Mouse (Mus musculus) stomach, embryonic 16.5 days (tissue): ENCODE measurements around the gene Hsd3b4. TPM values are rescaled to one million over a fixed set of nuclear protein-coding genes. Genes with fewer than 3 reads are reported as not detected.
"Not testable (repeated sequence)": the region's sequence is repeated elsewhere in the genome, so short reads cannot be mapped to it uniquely, and the experiment has no call there.

Experiments used
- ATAC-seq: fragments of 200-750 bp; cut with Nextera tagmentation; 2 replicates; pipeline ENCODE4 v1.8.0; 2017; ENCODE audit warnings: moderate number of reproducible peaks, moderate TSS enrichment; ENCODE audit not compliant: insufficient read depth, low FRiP score
- H3K27ac ChIP-seq: fragments of 300-500 bp; sonication (generic); 2 replicates; pipeline ENCODE4 v1.5.1; 2014; ENCODE audit warnings: low read length
- H3K27me3 ChIP-seq: fragments of 300-500 bp; sonication (generic); 2 replicates; pipeline ENCODE4 v1.6.1; 2014; ENCODE audit warnings: low read length, control low read depth, mixed read lengths; ENCODE audit not compliant: control insufficient read depth, insufficient read depth
- H3K36me3 ChIP-seq: fragments of 300-500 bp; sonication (generic); 2 replicates; pipeline ENCODE4 v1.6.1; 2014; ENCODE audit warnings: low read length; ENCODE audit not compliant: control insufficient read depth, insufficient read depth
- H3K4me1 ChIP-seq: fragments of 300-500 bp; sonication (generic); 2 replicates; pipeline ENCODE4 v1.6.1; 2014; ENCODE audit warnings: low read length, control low read depth, mixed read lengths; ENCODE audit not compliant: control insufficient read depth, insufficient read depth
- H3K4me2 ChIP-seq: fragments of 300-500 bp; sonication (generic); 2 replicates; pipeline ENCODE4 v1.6.1; 2014; ENCODE audit warnings: low read depth, low read length, mixed read lengths
- H3K4me3 ChIP-seq: fragments of 300-500 bp; sonication (generic); replicated peaks from 2 replicates; pipeline ENCODE4 v1.5.1; 2014; ENCODE audit warnings: mild to moderate bottlenecking, low read length
- H3K9ac ChIP-seq: fragments of 300-500 bp; sonication (generic); 2 replicates; pipeline ENCODE4 v1.6.1; 2014; ENCODE audit warnings: low read length
- H3K9me3 ChIP-seq: fragments of 300-500 bp; sonication (generic); replicated peaks from 2 replicates; pipeline ENCODE4 v1.6.1; 2016; ENCODE audit warnings: low read length, control low read depth; ENCODE audit not compliant: control insufficient read depth
- WGBS: fragments of 180-500 bp; shearing (Covaris S2); extraction: QIAGEN DNeasy Blood & Tissue Kit; methylation state at CpG from one replicate; pipeline ENCODE4 v1.1.7; 2014; 5-methylcytosine and 5-hydroxymethylcytosine counted together
- polyA plus RNA-seq: library from polyadenylated mRNA; unstranded; fragments of >200 nt; fragmentation: Nextera tagmentation; extraction: Ambion mirVana; gene quantifications from 2 replicates; pipeline ENCODE4 v1.2.1, GENCODE M21; 2015

Gene Hsd3b4
- polyA plus RNA-seq = not detected in 2 replicates

DNA sequence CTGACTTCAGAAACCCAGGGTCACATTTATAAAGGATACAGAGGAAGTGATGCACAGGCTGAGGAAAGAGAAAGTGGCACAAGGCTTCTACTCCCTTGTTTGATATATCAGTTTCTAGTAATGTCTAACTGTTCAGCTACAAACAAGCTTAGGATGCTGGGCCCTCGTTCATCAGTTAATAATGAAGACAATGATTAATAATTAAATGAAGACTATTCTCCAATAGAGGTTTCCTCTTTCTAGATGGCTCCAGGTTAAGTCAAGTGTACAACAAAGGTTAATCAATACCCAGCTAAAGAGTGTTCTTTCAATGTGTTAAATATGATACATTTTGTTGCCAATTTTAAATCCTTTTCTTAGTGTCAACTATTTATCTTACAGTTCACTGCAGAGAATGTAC is at the start of gene Hsd3b4:
TSS of gene Hsd3b4 (minus strand) at position 101 of the 400 bp plus-strand sequence.
- not testable (repeated sequence) for H3K36me3 ChIP-seq, H3K27me3 ChIP-seq, H3K9me3 ChIP-seq, H3K4me2 ChIP-seq, H3K27ac ChIP-seq, ATAC-seq, H3K9ac ChIP-seq, H3K4me1 ChIP-seq, H3K4me3 ChIP-seq
- no CpG with 5 or more reads among the region's 1 CpGs for WGBS

DNA sequence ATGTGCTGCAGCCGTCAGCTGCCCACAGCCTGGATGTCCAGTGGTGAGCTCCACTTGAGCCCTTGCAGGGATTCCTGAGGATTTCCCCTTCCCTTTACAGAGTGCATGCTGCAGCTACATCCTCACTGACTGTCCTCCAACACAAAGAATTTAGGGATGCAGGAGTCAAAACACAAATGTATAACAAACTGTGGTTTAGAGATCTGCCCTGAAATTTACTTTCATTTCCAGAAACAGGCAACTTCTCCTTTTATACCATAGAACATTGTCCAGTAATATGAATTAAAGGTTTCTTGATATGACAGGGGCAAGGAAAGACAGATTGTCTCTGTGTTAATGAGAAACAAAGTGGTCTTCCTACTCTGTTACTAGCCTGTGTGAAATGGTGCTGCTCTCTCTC is 40.5 kb upstream of the Hsd3b4 start:
- H3K9me3 ChIP-seq, H3K36me3 ChIP-seq, H3K4me1 ChIP-seq, H3K4me2 ChIP-seq, H3K27me3 ChIP-seq, H3K9ac ChIP-seq, H3K4me3 ChIP-seq, H3K27ac ChIP-seq, ATAC-seq: not testable (repeated sequence)
- whole genome bisulfite sequencing = no CpG with 5 or more reads among the region's 1 CpGs

DNA sequence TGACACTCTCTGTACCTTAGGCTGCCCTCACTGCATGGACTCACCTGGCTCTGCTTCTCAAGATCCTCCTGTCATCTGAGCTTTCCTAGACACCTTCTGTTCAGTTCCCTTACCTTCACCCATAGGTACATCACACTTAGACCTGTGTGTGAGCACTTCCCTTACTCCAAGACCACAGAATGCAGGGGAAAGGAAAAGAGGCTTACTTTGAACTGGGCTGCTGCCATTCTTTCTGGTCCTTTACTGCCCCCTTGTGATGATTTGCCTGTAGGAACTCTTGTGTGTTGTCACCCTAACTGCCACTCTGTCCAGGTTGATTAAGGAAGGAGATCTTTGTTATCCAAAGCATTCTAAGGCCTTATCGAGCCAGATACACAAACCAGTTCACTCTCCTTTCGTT is 39.9 kb upstream of the Hsd3b4 start:
- not testable (repeated sequence) for H3K27me3 ChIP-seq, H3K9me3 ChIP-seq, H3K4me2 ChIP-seq, ATAC-seq, H3K4me3 ChIP-seq, H3K4me1 ChIP-seq, H3K27ac ChIP-seq, H3K9ac ChIP-seq, H3K36me3 ChIP-seq
- WGBS = no CpG with 5 or more reads among the region's 2 CpGs

DNA sequence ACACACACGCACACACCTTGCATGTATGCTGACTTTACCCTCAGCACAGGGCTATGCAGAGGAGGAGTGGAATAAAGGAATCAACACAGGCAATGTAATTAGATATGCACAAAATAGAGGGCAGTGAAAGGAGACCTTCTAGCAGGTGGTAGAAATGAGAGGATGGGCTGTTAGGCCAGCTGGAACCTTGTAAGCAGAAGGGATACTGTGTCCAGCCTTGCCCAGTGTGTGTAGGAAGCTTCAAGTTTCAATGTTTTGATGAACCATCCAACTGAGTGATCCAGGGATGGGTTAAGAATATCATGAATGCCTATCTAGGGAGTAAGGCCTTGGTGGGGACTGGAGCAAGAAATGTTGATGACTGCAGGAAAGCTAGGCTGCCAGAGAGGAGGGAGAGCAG is 38.2 kb upstream of the Hsd3b4 start:
- WGBS = 67% methylated on average over 1 of the region's 1 CpGs
- H3K4me2 ChIP-seq, H3K4me3 ChIP-seq, H3K27me3 ChIP-seq, H3K9me3 ChIP-seq, H3K36me3 ChIP-seq, H3K27ac ChIP-seq, ATAC-seq, H3K9ac ChIP-seq, H3K4me1 ChIP-seq: not testable (repeated sequence)

DNA sequence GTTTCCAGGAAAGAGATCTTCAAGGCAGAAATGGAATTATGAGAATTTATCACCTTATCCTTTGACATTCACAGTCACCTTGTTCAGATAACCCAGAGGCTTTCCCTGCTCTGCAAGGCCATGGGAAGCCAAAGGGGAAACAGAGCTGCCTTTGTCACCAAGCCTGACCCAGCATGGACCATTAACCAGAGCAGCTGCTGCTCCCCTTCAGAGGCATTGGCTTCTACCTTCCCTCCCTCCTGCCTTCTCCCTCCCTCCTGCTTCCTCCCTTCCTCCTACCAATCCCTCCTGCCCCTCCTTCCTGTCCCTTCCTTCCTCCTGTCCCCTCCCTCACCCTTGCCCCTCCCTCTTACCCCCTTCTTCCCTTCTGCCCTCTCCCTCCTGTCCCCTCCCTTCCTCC is 37.3 kb upstream of the Hsd3b4 start:
- H3K9me3 ChIP-seq = not testable (repeated sequence)

DNA sequence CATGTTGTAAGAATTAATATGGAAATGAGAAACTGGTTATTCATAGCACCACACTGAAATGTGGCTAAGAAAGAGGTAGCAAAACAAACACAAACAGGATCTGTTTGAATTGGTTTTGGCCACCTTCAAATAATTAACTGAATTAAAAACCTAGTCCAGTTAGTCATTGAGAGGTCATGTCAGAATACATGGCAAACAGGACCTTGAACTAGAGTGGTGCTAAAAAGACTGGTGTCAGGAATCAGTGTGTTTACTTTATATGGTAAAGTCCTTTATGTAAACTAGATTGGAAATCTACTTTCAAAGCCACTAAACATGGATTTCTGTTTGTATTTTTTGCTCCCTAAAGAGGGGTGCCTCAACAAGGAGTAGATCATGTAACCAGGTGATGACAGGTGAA is 14.7 kb upstream of the Hsd3b4 start:
- H3K4me2 ChIP-seq, H3K4me1 ChIP-seq, H3K27ac ChIP-seq, ATAC-seq, H3K9me3 ChIP-seq, H3K4me3 ChIP-seq, H3K9ac ChIP-seq, H3K36me3 ChIP-seq, H3K27me3 ChIP-seq: not testable (repeated sequence)

More for the DNA sequence above, 37.3 kb upstream of the Hsd3b4 start:
- H3K36me3 ChIP-seq, H3K4me2 ChIP-seq, H3K4me1 ChIP-seq, H3K4me3 ChIP-seq, ATAC-seq, H3K9ac ChIP-seq, H3K27ac ChIP-seq, H3K27me3 ChIP-seq: not testable (repeated sequence)

DNA sequence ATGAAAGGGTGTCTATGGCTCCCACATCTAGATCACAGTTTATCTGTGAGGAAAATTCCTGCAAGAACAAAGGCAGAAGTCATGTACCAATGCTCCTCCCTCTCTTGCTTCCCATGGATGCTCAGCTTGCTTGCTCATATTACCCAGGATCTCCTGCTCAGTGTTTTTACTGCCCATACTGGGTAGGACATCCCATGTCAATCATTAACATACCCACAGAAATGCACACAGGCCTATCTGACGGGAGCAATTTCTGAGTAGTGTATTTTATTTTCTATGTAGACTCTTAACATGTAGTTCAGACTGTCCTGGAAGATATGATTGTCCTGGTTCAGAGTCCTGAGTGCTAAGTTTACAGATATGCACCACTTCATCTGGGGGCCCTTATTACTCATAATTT is 14.2 kb upstream of the Hsd3b4 start:
- no CpG with 5 or more reads among the region's 1 CpGs for WGBS
- not testable (repeated sequence) for H3K27ac ChIP-seq, H3K4me1 ChIP-seq, H3K36me3 ChIP-seq, ATAC-seq, H3K9me3 ChIP-seq, H3K27me3 ChIP-seq, H3K4me2 ChIP-seq, H3K4me3 ChIP-seq, H3K9ac ChIP-seq

DNA sequence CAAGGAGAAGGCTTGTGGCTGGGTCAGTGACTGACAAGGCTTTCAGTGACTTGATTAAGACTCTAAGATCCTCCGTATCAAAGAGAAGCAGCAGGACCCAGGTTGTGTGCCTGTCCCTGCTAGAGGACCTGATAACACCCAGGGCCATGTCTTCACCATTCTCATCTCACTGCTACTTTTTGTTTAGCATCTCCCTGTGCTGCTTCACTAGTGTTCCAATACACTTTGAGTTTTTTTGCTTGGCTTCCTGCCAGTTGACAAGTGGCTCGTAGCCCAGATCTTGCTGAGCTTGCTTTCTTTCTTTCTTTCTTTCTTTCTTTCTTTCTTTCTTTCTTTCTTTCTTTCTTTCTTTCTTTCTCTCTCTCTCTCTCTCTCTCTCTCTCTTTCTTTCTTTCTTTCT is 12.5 kb upstream of the Hsd3b4 start:
- H3K4me3 ChIP-seq, ATAC-seq, H3K4me1 ChIP-seq, H3K27me3 ChIP-seq, H3K9ac ChIP-seq, H3K27ac ChIP-seq, H3K36me3 ChIP-seq, H3K9me3 ChIP-seq, H3K4me2 ChIP-seq: not testable (repeated sequence)
- WGBS = 17% methylated on average over 1 of the region's 2 CpGs

DNA sequence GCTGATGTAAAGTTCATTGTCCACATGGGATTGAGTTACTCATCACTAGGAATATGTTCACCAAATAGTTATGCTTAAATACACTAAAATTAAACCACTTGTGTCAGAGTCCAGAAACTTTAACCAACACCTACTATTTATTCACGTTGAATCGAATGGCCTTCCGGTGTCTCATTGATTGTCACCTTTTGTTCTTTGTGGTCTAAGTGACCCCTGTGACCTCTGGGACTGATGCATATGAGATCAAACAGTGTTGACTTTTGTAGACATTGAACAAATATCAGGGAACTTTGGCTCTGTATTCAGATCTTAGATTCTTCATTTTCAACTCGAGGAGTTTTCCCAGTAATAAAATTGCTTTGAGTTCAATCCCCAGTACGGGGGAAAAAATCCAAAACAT is 3.1 kb downstream of the Hsd3b4 start:
- H3K4me1 ChIP-seq, H3K27ac ChIP-seq, H3K4me3 ChIP-seq, H3K36me3 ChIP-seq, H3K9ac ChIP-seq, H3K4me2 ChIP-seq, H3K9me3 ChIP-seq, ATAC-seq, H3K27me3 ChIP-seq: not testable (repeated sequence)
- WGBS = no CpG with 5 or more reads among the region's 5 CpGs

DNA sequence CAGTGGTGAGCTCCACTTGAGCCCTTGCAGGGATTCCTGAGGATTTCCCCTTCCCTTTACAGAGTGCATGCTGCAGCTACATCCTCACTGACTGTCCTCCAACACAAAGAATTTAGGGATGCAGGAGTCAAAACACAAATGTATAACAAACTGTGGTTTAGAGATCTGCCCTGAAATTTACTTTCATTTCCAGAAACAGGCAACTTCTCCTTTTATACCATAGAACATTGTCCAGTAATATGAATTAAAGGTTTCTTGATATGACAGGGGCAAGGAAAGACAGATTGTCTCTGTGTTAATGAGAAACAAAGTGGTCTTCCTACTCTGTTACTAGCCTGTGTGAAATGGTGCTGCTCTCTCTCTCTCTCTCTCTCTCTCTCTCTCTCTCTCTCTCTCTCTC is 12.9 kb downstream of the Hsd3b4 start:
- not testable (repeated sequence) for H3K36me3 ChIP-seq, ATAC-seq, H3K27ac ChIP-seq, H3K4me3 ChIP-seq, H3K4me1 ChIP-seq, H3K4me2 ChIP-seq, H3K9ac ChIP-seq, H3K9me3 ChIP-seq, H3K27me3 ChIP-seq
